In genomic region chr2:118978064-118978463, GRCm38 (mm10) we compare ENCODE assay signal across 10 mouse cellular contexts. TPM values are rescaled to one million over a fixed set of nuclear protein-coding genes. Genes with fewer than 3 reads are reported as not detected.
DNase-seq lines count a peak whose midpoint lies in the region; ATAC-seq and TF ChIP-seq lines count a peak whose summit lies in the region.
"Had no signal": no experiment of that assay in that cellular context is flagged by ENCODE, and none has a peak within 500 bp of the region (broad histone marks: within the 10 kb centered on the region; RNA-seq: fewer than 3 reads in every experiment).

No protein-coding gene starts in this region.

- DNase-seq in forebrain, postnatal 0 days = no peak
- peak; percentile 36 for DNase-seq in midbrain, postnatal 0 days (ENCODE audit: low spot score)
- peak; percentile 45 for DNase-seq in embryo, embryonic 9.5 days (ENCODE audit: extremely low spot score)
- peak; percentile 12 to 22 for DNase-seq in thymus, postnatal 36 days
- no peak for DNase-seq in urinary bladder, postnatal 10 days (ENCODE audit: low spot score)
- DNase-seq in adrenal gland, adult 8-10 months = no peak
- DNase-seq: lung, adult 18-20 months had no signal

- no peak overlapping the region for H3K4me2 ChIP-seq in forebrain, postnatal 0 days (ENCODE audit: low read depth)
- no peak overlapping the region for H3K4me2 ChIP-seq in forebrain, embryonic 16.5 days (ENCODE audit: low read length)
- no peak overlapping the region for H3K4me2 ChIP-seq in midbrain, postnatal 0 days (ENCODE audit: low read depth, low read length, poor library complexity, severe bottlenecking)
- no peak overlapping the region for H3K4me2 ChIP-seq in midbrain, embryonic 15.5 days
- H3K4me2 ChIP-seq: embryonic facial prominence, embryonic 12.5 days had no signal

- peaks cover 24% of the 10 kb centered on the region for H3K27me3 ChIP-seq in forebrain, postnatal 0 days (ENCODE audit: insufficient read depth, low read length)
- peaks cover 33% of the 10 kb centered on the region for H3K27me3 ChIP-seq in forebrain, embryonic 16.5 days (replicated peaks; ENCODE audit: control insufficient read depth, insufficient read depth, low read length)
- peaks cover 17% of the 10 kb centered on the region for H3K27me3 ChIP-seq in midbrain, postnatal 0 days (ENCODE audit: insufficient read depth, low read length)
- H3K27me3 ChIP-seq in midbrain, embryonic 15.5 days (replicated peaks) = peaks cover 31% of the 10 kb centered on the region

- 31% methylated on average over 6 of the region's 6 CpGs for WGBS in forebrain, postnatal 0 days
- WGBS in forebrain, embryonic 16.5 days = 26% methylated on average over 6 of the region's 6 CpGs
- 28% methylated on average over 6 of the region's 6 CpGs for WGBS in midbrain, postnatal 0 days
- WGBS in midbrain, embryonic 15.5 days = 27% methylated on average over 6 of the region's 6 CpGs

- ATAC-seq in forebrain, postnatal 0 days = 0 out of 2 replicates have a peak, but pooled peaks have one; percentile 28
- ATAC-seq in forebrain, embryonic 16.5 days = no peak
- no peak for ATAC-seq in midbrain, postnatal 0 days (ENCODE audit: low FRiP score)
- ATAC-seq in midbrain, embryonic 15.5 days (replicated peaks) = no peak

- no peaks in the 10 kb centered on the region for H3K4me1 ChIP-seq in forebrain, postnatal 0 days (ENCODE audit: insufficient read depth)
- H3K4me1 ChIP-seq in forebrain, embryonic 16.5 days (replicated peaks; ENCODE audit: control insufficient read depth, insufficient read depth, low read length) = peaks cover 16% of the 10 kb centered on the region
- H3K4me1 ChIP-seq in midbrain, postnatal 0 days (ENCODE audit: insufficient read depth, low read length) = 0 out of 2 replicates have a peak, but pooled peaks cover 3% of the 10 kb centered on the region
- peaks cover 12% of the 10 kb centered on the region for H3K4me1 ChIP-seq in midbrain, embryonic 15.5 days
- H3K4me1 ChIP-seq: embryonic facial prominence, embryonic 12.5 days had no signal

- TF ChIP-seq CTCF in forebrain, postnatal 0 days (IDR thresholded peaks at IDR 0.05; ENCODE audit: low read depth) = peak; percentile 41
- TF ChIP-seq CTCF in midbrain, postnatal 0 days (IDR thresholded peaks at IDR 0.05) = peak; percentile 53

- H3K4me3 ChIP-seq in forebrain, postnatal 0 days (ENCODE audit: low read depth, low read length) = no peak overlapping the region
- H3K4me3 ChIP-seq in forebrain, embryonic 16.5 days (replicated peaks; ENCODE audit: low read length) = no peak overlapping the region
- H3K4me3 ChIP-seq in midbrain, postnatal 0 days (ENCODE audit: low read depth, low read length) = no peak overlapping the region
- no peak overlapping the region for H3K4me3 ChIP-seq in midbrain, embryonic 15.5 days
- H3K4me3 ChIP-seq: embryonic facial prominence, embryonic 12.5 days had no signal

- no peaks in the 10 kb centered on the region for H3K9me3 ChIP-seq in forebrain, postnatal 0 days (ENCODE audit: low read length)
- H3K9me3 ChIP-seq in forebrain, embryonic 16.5 days (ENCODE audit: control insufficient read depth, low read length) = no peaks in the 10 kb centered on the region
- no peaks in the 10 kb centered on the region for H3K9me3 ChIP-seq in midbrain, postnatal 0 days (ENCODE audit: low read length)
- H3K9me3 ChIP-seq in midbrain, embryonic 15.5 days = no peaks in the 10 kb centered on the region
- H3K9me3 ChIP-seq: embryonic facial prominence, embryonic 12.5 days had no signal

- no peak overlapping the region for H3K9ac ChIP-seq in forebrain, postnatal 0 days
- no peak overlapping the region for H3K9ac ChIP-seq in forebrain, embryonic 16.5 days (replicated peaks; ENCODE audit: low read depth, low read length)
- no peak overlapping the region for H3K9ac ChIP-seq in midbrain, postnatal 0 days (replicated peaks; ENCODE audit: low read length, poor library complexity, severe bottlenecking)
- H3K9ac ChIP-seq in midbrain, embryonic 15.5 days = no peak overlapping the region
- H3K9ac ChIP-seq: embryonic facial prominence, embryonic 12.5 days had no signal

- H3K36me3 ChIP-seq in forebrain, postnatal 0 days (ENCODE audit: insufficient read depth) = no peaks in the 10 kb centered on the region
- H3K36me3 ChIP-seq in forebrain, embryonic 16.5 days (ENCODE audit: control insufficient read depth, insufficient read depth) = no peaks in the 10 kb centered on the region
- H3K36me3 ChIP-seq in midbrain, postnatal 0 days (ENCODE audit: insufficient read depth, low read length) = no peaks in the 10 kb centered on the region
- no peaks in the 10 kb centered on the region for H3K36me3 ChIP-seq in midbrain, embryonic 15.5 days (replicated peaks)
- H3K36me3 ChIP-seq: embryonic facial prominence, embryonic 12.5 days had no signal

- H3K27ac ChIP-seq in forebrain, postnatal 0 days (ENCODE audit: low read depth, low read length) = no peak overlapping the region
- no peak overlapping the region for H3K27ac ChIP-seq in forebrain, embryonic 16.5 days (ENCODE audit: low read length)
- H3K27ac ChIP-seq in midbrain, postnatal 0 days (ENCODE audit: low read depth, low read length) = no peak overlapping the region
- no peak overlapping the region for H3K27ac ChIP-seq in midbrain, embryonic 15.5 days
- H3K27ac ChIP-seq: embryonic facial prominence, embryonic 12.5 days had no signal

RNA-seq across cellular contexts. Expression of gene Ccdc32, which starts 51.1 kb away (rescaled TPM):
- total RNA-seq in forebrain, postnatal 0 days (2014; rRNA removed) = 51.4 and 52.3 TPM in 2 replicates
- polyA plus RNA-seq in forebrain, postnatal 0 days (2015; fragmentation: Nextera tagmentation; extraction: Ambion mirVana) = 56.3 and 64.3 TPM in 2 replicates
- 41.6 and 46.1 TPM in 2 replicates for polyA plus RNA-seq in forebrain, embryonic 16.5 days (2015; fragmentation: Nextera tagmentation; extraction: Ambion mirVana)
- 26.5 and 44.7 TPM in 2 replicates for total RNA-seq in midbrain, postnatal 0 days (2014; rRNA removed)
- polyA plus RNA-seq in midbrain, postnatal 0 days (2015; fragmentation: Nextera tagmentation; extraction: Ambion mirVana) = 49.4 and 51.8 TPM in 2 replicates
- 37.1 and 38.5 TPM in 2 replicates for polyA plus RNA-seq in midbrain, embryonic 15.5 days (2015; fragmentation: Nextera tagmentation; extraction: Ambion mirVana)
- 10 to 100 TPM; 22.5 to 26.5 (median 23.2) TPM for total RNA-seq in adrenal gland, adult 8-10 months (2022)

RNA-seq across cellular contexts. Expression of gene Chst14, which starts 51.8 kb away (rescaled TPM):
- 2.9 and 4.0 TPM in 2 replicates for total RNA-seq in forebrain, postnatal 0 days (2014; rRNA removed)
- 3.6 and 3.9 TPM in 2 replicates for polyA plus RNA-seq in forebrain, postnatal 0 days (2015; fragmentation: Nextera tagmentation; extraction: Ambion mirVana)
- 5.4 and 6.1 TPM in 2 replicates for polyA plus RNA-seq in forebrain, embryonic 16.5 days (2015; fragmentation: Nextera tagmentation; extraction: Ambion mirVana)
- total RNA-seq in midbrain, postnatal 0 days (2014; rRNA removed) = 4.9 TPM in 2 replicates
- 3.0 and 3.1 TPM in 2 replicates for polyA plus RNA-seq in midbrain, postnatal 0 days (2015; fragmentation: Nextera tagmentation; extraction: Ambion mirVana)
- polyA plus RNA-seq in midbrain, embryonic 15.5 days (2015; fragmentation: Nextera tagmentation; extraction: Ambion mirVana) = 4.7 and 6.0 TPM in 2 replicates
- 10 to 100 TPM; 13.5 to 19.7 (median 16.7) TPM for total RNA-seq in adrenal gland, adult 8-10 months (2022)

RNA-seq across cellular contexts. Expression of gene Rpusd2, which starts 56.5 kb away (rescaled TPM):
- 9.4 and 10.3 TPM in 2 replicates for total RNA-seq in forebrain, postnatal 0 days (2014; rRNA removed)
- 3.6 TPM in 2 replicates for polyA plus RNA-seq in forebrain, postnatal 0 days (2015; fragmentation: Nextera tagmentation; extraction: Ambion mirVana)
- 5.0 and 5.1 TPM in 2 replicates for polyA plus RNA-seq in forebrain, embryonic 16.5 days (2015; fragmentation: Nextera tagmentation; extraction: Ambion mirVana)
- total RNA-seq in midbrain, postnatal 0 days (2014; rRNA removed) = 10.1 and 10.2 TPM in 2 replicates
- polyA plus RNA-seq in midbrain, postnatal 0 days (2015; fragmentation: Nextera tagmentation; extraction: Ambion mirVana) = 2.9 and 3.2 TPM in 2 replicates
- 4.6 and 4.9 TPM in 2 replicates for polyA plus RNA-seq in midbrain, embryonic 15.5 days (2015; fragmentation: Nextera tagmentation; extraction: Ambion mirVana)
- total RNA-seq in adrenal gland, adult 8-10 months (2022) = 1 to 10 TPM; 5.1 to 8.2 (median 7.2) TPM

Comparison
In these comparisons a context has a peak if more than half of its experiments do, and no peak if none do; other contexts are left out.
1. DNase-seq: peak in midbrain, postnatal 0 days (single experiment), embryo, embryonic 9.5 days (single experiment) and thymus, postnatal 36 days (2 of 2); none in forebrain, postnatal 0 days (single experiment), urinary bladder, postnatal 10 days (single experiment) and adrenal gland, adult 8-10 months (single experiment).